Mouse (Mus musculus): ENCODE results near the gene Ccnf. TPM values are rescaled to one million over a fixed set of nuclear protein-coding genes. Genes with fewer than 3 reads are reported as not detected.

The Ccnf gene
- total RNA-seq (2023) = 10 to 100 TPM; 44.1 to 49.2 TPM

GRCm38 (mm10) chr17:24251320-24252069 is at the start of gene Ccnf:
Gene Ccnf, minus strand, starts transcription at chr17:24251484.

GRCm38 (mm10) chr17:24220435-24221411 is 30.6 kb downstream of the Ccnf start, which contains the start of gene Tedc2:
Gene Tedc2, minus strand, starts transcription at chr17:24220851.

DNA sequence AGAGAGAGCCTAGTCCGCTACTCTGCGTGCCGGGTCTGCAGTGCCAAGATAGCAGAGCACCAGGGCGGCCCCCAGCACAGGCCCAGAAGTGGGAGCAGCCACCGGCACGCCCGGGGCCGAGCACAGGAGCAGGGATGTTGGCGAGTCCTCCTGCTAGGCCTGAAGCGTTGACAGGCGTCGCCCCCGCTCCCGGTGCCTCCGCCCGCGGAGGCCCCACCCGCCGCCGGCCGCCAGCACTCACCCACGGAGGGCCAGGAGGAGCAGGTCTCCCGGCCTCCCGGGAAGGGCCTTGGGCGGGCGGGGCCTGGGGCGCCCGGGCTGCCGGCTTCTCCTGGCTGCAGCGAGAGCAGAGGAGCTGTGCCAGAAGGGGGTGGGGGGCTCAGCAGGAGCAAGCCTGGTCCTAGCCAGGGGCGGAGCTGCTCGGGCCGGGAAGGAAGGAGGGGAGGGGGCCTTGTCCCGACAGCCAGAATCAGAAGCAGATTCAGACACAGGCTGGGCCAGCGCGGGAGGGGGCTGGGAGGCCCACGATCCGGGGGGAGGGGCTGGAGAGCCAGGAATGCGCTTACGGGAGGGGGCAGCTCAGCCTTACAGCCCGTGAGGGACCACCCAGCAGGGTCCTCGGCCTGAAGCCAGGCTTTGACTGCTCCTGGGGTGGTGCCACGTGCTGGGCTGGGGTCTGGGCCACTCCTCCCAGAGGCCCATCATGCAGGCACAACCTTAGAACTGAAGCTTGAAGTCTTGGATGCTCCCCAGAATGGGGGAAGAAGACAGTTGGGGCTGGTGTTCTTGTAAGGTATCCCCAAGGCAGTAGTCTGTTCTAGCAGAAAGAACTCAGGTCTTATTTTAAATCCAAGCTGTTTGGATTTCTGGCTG is 42.0 kb downstream of the Ccnf start, which contains the start of gene Ntn3:
Gene Ntn3, minus strand, starts transcription at position 489 of the 873 bp plus-strand sequence.

DNA sequence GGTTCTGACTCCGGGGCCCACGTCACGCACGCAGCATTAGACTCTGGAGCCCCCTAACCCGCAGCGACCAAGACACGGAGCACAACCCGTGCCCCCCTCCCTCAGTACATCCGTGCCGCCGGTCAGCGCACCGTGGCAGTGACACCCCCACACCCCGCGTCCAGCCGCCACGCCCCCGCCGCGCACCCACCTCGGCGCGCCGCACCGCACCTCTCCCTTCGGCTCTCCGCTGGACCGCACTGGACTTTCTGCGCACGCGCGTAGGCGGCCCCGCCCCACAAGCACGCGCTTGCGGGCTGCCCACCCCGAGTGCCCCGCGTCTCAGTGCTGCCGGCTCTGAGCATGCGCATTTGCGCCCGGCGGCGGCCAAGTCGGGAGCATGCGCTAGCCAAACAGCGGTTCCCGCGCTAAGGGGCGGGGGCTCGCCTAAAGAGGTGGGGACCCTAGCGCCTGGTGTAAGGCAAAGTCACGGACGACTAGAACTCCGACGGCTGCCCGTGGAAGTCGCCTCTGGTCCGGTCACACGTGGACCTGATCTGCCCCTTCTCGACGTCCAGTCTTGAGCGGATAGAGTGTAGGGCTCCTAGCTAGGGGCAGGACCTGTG is 45.9 kb downstream of the Ccnf start, which contains the start of gene Tbc1d24:
Gene Tbc1d24, minus strand, starts transcription at position 279 of the 605 bp plus-strand sequence.

Other genes with a start within 250 kb of the Ccnf start
- gene Prss27, start 213.3 kb downstream of the Ccnf start, total RNA-seq (2023) = not detected
- 10 to 100 TPM; 10.3 to 13.5 TPM for gene Kctd5, start 178.0 kb downstream of the Ccnf start, total RNA-seq (2023)
- gene Pdpk1, start 100.6 kb downstream of the Ccnf start, total RNA-seq (2023) = 10 to 100 TPM; 48.9 to 58.5 TPM
- gene Amdhd2, start 87.7 kb downstream of the Ccnf start, total RNA-seq (2023) = 10 to 100 TPM; 65.4 to 76.7 TPM
- gene Atp6v0c, start 81.8 kb downstream of the Ccnf start, total RNA-seq (2023) = 100 to 1,000 TPM; 376 to 393 TPM
- 10 to 100 TPM; 11.8 to 15.1 TPM for gene Tbc1d24, start 45.9 kb downstream of the Ccnf start, total RNA-seq (2023)
- gene Ntn3, start 42.0 kb downstream of the Ccnf start, total RNA-seq (2023) = under 1 TPM; 0.24 to 0.49 TPM
- gene Tedc2, start 30.6 kb downstream of the Ccnf start, total RNA-seq (2023) = 1 to 10 TPM; 8.8 to 9.9 TPM
- gene Abca17, start 99.6 kb upstream of the Ccnf start, total RNA-seq (2023) = under 1 TPM in 1 of 2 experiments, not detected in 1; 0.07 TPM
- gene Abca3, start 100.5 kb upstream of the Ccnf start, total RNA-seq (2023) = 10 to 100 TPM; 37.7 to 42.7 TPM
- 10 to 100 TPM; 61.6 to 70.5 TPM for gene Rnps1, start 163.1 kb upstream of the Ccnf start, total RNA-seq (2023)
- 10 to 100 TPM; 11.5 to 14.1 TPM for gene Eci1, start 175.2 kb upstream of the Ccnf start, total RNA-seq (2023)
- 1 to 10 TPM; 2.0 to 2.3 TPM for gene Dnase1l2, start 191.6 kb upstream of the Ccnf start, total RNA-seq (2023)
- gene E4f1, start 218.8 kb upstream of the Ccnf start, total RNA-seq (2023) = 10 to 100 TPM; 31.8 to 42.2 TPM
- gene Pgp, start 218.9 kb upstream of the Ccnf start, total RNA-seq (2023) = 10 to 100 TPM; 24.7 to 26.6 TPM
- not detected for gene Bricd5, start 222.4 kb upstream of the Ccnf start, total RNA-seq (2023)
- gene Mlst8, start 227.6 kb upstream of the Ccnf start, total RNA-seq (2023) = 10 to 100 TPM; 42.8 to 46.1 TPM
- gene Caskin1, start 237.1 kb upstream of the Ccnf start, total RNA-seq (2023) = not detected

All from neutrophil, adult 59 days (primary cell).